22 mouse cellular contexts compared by ENCODE assay signal in the genomic region with DNA sequence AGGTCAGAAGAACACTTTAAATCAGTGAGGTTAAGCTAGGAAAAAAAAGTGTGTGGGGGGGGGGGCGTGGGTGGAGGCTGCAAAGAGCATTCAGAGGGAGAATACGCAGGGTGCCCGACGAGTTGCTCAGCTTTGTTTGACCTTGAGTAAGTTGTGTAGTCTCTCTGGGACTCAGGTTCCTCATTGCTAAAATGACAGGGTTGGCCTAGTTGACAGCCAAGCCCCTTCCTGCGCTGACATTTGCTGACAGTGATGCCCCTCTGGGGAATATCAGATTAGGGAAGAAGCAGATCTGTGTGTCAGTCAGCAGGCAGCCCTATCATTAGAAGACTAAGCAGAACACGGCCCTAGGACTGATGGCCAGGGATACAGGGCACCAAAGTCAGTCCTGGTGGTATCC.
DNase-seq lines count a peak whose midpoint lies in the region; ATAC-seq and TF ChIP-seq lines count a peak whose summit lies in the region.
"Had no signal": no experiment of that assay in that cellular context is flagged by ENCODE, and none has a peak within 500 bp of the region (broad histone marks: within the 10 kb centered on the region; RNA-seq: fewer than 3 reads in every experiment).

No protein-coding gene starts in this region.

- ATAC-seq in forebrain, postnatal 0 days, result no peak
- ATAC-seq in liver, embryonic 12.5 days, result no peak
- no peak for ATAC-seq in liver, postnatal 0 days
- ATAC-seq in granulocyte monocyte progenitor cell, adult 5-6 weeks (replicated peaks; ENCODE audit: poor library complexity, severe bottlenecking), result peak; percentile 35; the same call in 1 of the 2 replicates
- no peak for ATAC-seq in frontal cortex, adult (ENCODE audit: low TSS enrichment)
- ATAC-seq: forebrain, embryonic 16.5 days; inflammation-experienced regulatory T-cells, adult 6 months had no signal

- peak overlapping the region; percentile 63 for H3K27ac ChIP-seq in forebrain, embryonic 10.5 days
- no peak overlapping the region for H3K27ac ChIP-seq in forebrain, postnatal 0 days (ENCODE audit: low read depth, low read length)
- peak overlapping the region; percentile 59 for H3K27ac ChIP-seq in liver, embryonic 12.5 days
- H3K27ac ChIP-seq in liver, postnatal 0 days (ENCODE audit: low read depth), result no peak overlapping the region
- H3K27ac ChIP-seq: liver, embryonic 14.5 days; neural tube, embryonic 12.5 days had no signal

- TF ChIP-seq EP300 in liver, postnatal 0 days (IDR thresholded peaks at IDR 0.05; ENCODE audit: low read depth), result no peak

- H3K4me2 ChIP-seq in forebrain, postnatal 0 days (ENCODE audit: low read depth), result no peak overlapping the region
- H3K4me2 ChIP-seq in liver, embryonic 12.5 days, result no peak overlapping the region
- H3K4me2 ChIP-seq in liver, postnatal 0 days (ENCODE audit: low read depth, low read length), result no peak overlapping the region
- H3K4me2 ChIP-seq: heart, embryonic 11.5 days; neural tube, embryonic 12.5 days had no signal

- WGBS in forebrain, embryonic 10.5 days, result 79% methylated on average over 6 of the region's 6 CpGs
- WGBS in forebrain, postnatal 0 days, result 81% methylated on average over 6 of the region's 6 CpGs
- WGBS in liver, embryonic 12.5 days (ENCODE audit: insufficient replicate concordance), result 33% methylated on average over 6 of the region's 6 CpGs
- 29% methylated on average over 6 of the region's 6 CpGs for WGBS in liver, postnatal 0 days (ENCODE audit: insufficient replicate concordance)

- no peak overlapping the region for H3K4me3 ChIP-seq in forebrain, embryonic 10.5 days
- no peak overlapping the region for H3K4me3 ChIP-seq in forebrain, postnatal 0 days (ENCODE audit: low read depth, low read length)
- H3K4me3 ChIP-seq in liver, embryonic 12.5 days, result no peak overlapping the region
- H3K4me3 ChIP-seq in liver, postnatal 0 days (ENCODE audit: low read depth, low read length), result no peak overlapping the region
- H3K4me3 ChIP-seq: megakaryocyte, embryonic 14.5 days; neural tube, embryonic 12.5 days had no signal

- peaks cover 34% of the 10 kb centered on the region for H3K4me1 ChIP-seq in forebrain, embryonic 10.5 days
- H3K4me1 ChIP-seq in forebrain, postnatal 0 days (ENCODE audit: insufficient read depth), result no peaks in the 10 kb centered on the region
- peaks cover 77% of the 10 kb centered on the region for H3K4me1 ChIP-seq in liver, embryonic 12.5 days
- peaks cover 43% of the 10 kb centered on the region for H3K4me1 ChIP-seq in liver, postnatal 0 days (ENCODE audit: insufficient read depth)

- H3K9ac ChIP-seq in forebrain, postnatal 0 days, result no peak overlapping the region
- peak overlapping the region; percentile 9; the same call in 1 of the 2 replicates for H3K9ac ChIP-seq in liver, embryonic 12.5 days
- no peak overlapping the region for H3K9ac ChIP-seq in liver, postnatal 0 days (replicated peaks)
- H3K9ac ChIP-seq: liver, embryonic 14.5 days; neural tube, embryonic 12.5 days had no signal

- no peaks in the 10 kb centered on the region for H3K27me3 ChIP-seq in forebrain, embryonic 10.5 days (ENCODE audit: poor library complexity, severe bottlenecking)
- no peaks in the 10 kb centered on the region for H3K27me3 ChIP-seq in forebrain, postnatal 0 days (ENCODE audit: insufficient read depth, low read length)
- no peaks in the 10 kb centered on the region for H3K27me3 ChIP-seq in liver, embryonic 12.5 days (replicated peaks)
- H3K27me3 ChIP-seq in liver, postnatal 0 days (ENCODE audit: insufficient read depth, low read length), result no peaks in the 10 kb centered on the region
- peaks cover 2% of the 10 kb centered on the region; the same call in 1 of the 2 replicates for H3K27me3 ChIP-seq in splenic B cell, adult 2 months (ENCODE audit: control insufficient read depth, insufficient read depth, low read length, poor library complexity, severe bottlenecking)
- H3K27me3 ChIP-seq: megakaryocyte, embryonic 14.5 days; neural tube, embryonic 12.5 days had no signal

- DNase-seq in forebrain, embryonic 10.5 days (ENCODE audit: extremely low spot score, low spot score), result no peak
- no peak for DNase-seq in forebrain, postnatal 0 days
- no peak for DNase-seq in liver, postnatal 0 days
- DNase-seq in splenic B cell, adult 2 months (ENCODE audit: low read depth, low spot score), result peak; percentile 90
- DNase-seq in cerebellum, adult 8-10 months, result no peak
- DNase-seq: adrenal gland, adult 2 months; cerebellum, adult 11 months; cerebellum, postnatal 25 days; kidney, adult 9 months; kidney, postnatal 36 days; layer of hippocampus, postnatal 36 days; lung, postnatal 10 days; thymus, postnatal 36 days had no signal

- no peaks in the 10 kb centered on the region for H3K9me3 ChIP-seq in forebrain, embryonic 10.5 days
- no peaks in the 10 kb centered on the region for H3K9me3 ChIP-seq in forebrain, postnatal 0 days (ENCODE audit: low read length)
- H3K9me3 ChIP-seq in liver, embryonic 12.5 days (replicated peaks), result no peaks in the 10 kb centered on the region
- H3K9me3 ChIP-seq in liver, postnatal 0 days (ENCODE audit: low read length), result no peaks in the 10 kb centered on the region
- H3K9me3 ChIP-seq: megakaryocyte, embryonic 14.5 days; neural tube, embryonic 12.5 days had no signal

- TF ChIP-seq CTCF in forebrain, postnatal 0 days (IDR thresholded peaks at IDR 0.05; ENCODE audit: low read depth), result no peak
- no peak for TF ChIP-seq CTCF in liver, postnatal 0 days (IDR thresholded peaks at IDR 0.05; ENCODE audit: low read depth)

- no peaks in the 10 kb centered on the region for H3K36me3 ChIP-seq in forebrain, embryonic 10.5 days (replicated peaks)
- H3K36me3 ChIP-seq in forebrain, postnatal 0 days (ENCODE audit: insufficient read depth), result no peaks in the 10 kb centered on the region
- no peaks in the 10 kb centered on the region for H3K36me3 ChIP-seq in liver, embryonic 12.5 days
- no peaks in the 10 kb centered on the region for H3K36me3 ChIP-seq in liver, postnatal 0 days (replicated peaks; ENCODE audit: insufficient read depth, low read length)
- H3K36me3 ChIP-seq in splenic B cell, adult 2 months (ENCODE audit: control insufficient read depth, insufficient read depth, low read length, poor library complexity, severe bottlenecking), result no peaks in the 10 kb centered on the region
- H3K36me3 ChIP-seq: neural tube, embryonic 12.5 days had no signal

Comparison
In these comparisons a context has a peak if more than half of its experiments do, and no peak if none do; other contexts are left out.
1. H3K27ac ChIP-seq: peak in forebrain, embryonic 10.5 days (single experiment) and liver, embryonic 12.5 days (single experiment); none in forebrain, postnatal 0 days (single experiment) and liver, postnatal 0 days (single experiment).